Mouse (Mus musculus): ENCODE measurements around the gene Cacfd1.

GRCm38 (mm10) chr2:27026332-27026731 lies 16.6 kb downstream of the Cacfd1 start:
- TF ChIP-seq CTCF (IDR thresholded peaks at IDR 0.05; ENCODE audit: borderline replicate concordance, insufficient read depth, low read depth, low read length) (no peak), POLR2A (IDR thresholded peaks at IDR 0.05; ENCODE audit: borderline replicate concordance, insufficient read depth, low read length) (no peak)
